Mouse (Mus musculus) MEL (cell line): Measurements from ENCODE around the gene Abca14. TPM values are rescaled to one million over a fixed set of nuclear protein-coding genes. Genes with fewer than 3 reads are reported as not detected.

Experiments
- DNase-seq: peaks from one replicate; pipeline ENCODE4 v3.0.0; 2011; ENCODE audit warnings: low read depth, low spot score
- H3K27ac ChIP-seq: 2 replicates; pipeline ENCODE4 v1.5.1; 2012; ENCODE audit warnings: low read depth, mild to moderate bottlenecking, control low read depth, low read length, moderate library complexity; ENCODE audit not compliant: control insufficient read depth
- H3K27me3 ChIP-seq, 2 experiments: fragments of 150-350 bp in 1 of 2; sonication (generic) in 1 of 2; 2 replicates each; pipeline ENCODE4 v1.6.1; 2012; ENCODE audit warnings: low read length in 2 of 2, mild to moderate bottlenecking in 2 of 2, improper control_type of control experiment in 1 of 2, moderate library complexity in 1 of 2; ENCODE audit not compliant: insufficient read depth in 2 of 2, control insufficient read depth in 1 of 2
- H3K36me3 ChIP-seq, 2 experiments: 2 replicates each; pipeline ENCODE4 v1.6.1; 2012 to 2014; ENCODE audit warnings: low read length in 2 of 2, improper control_type of control experiment in 1 of 2, inconsistent platforms in 1 of 2, mild to moderate bottlenecking in 1 of 2; ENCODE audit not compliant: insufficient read depth in 2 of 2, control insufficient read depth in 1 of 2
- H3K4me1 ChIP-seq, 2 experiments: fragments of 150-350 bp in 1 of 2; sonication (generic) in 1 of 2; 2 replicates each; pipeline ENCODE4 v1.6.1; 2012; ENCODE audit warnings: low read length in 2 of 2, improper control_type of control experiment in 1 of 2, mild to moderate bottlenecking in 1 of 2; ENCODE audit not compliant: insufficient read depth in 2 of 2, control insufficient read depth in 1 of 2
- H3K4me3 ChIP-seq, 2 experiments: fragments of 150-350 bp in 1 of 2; sonication (generic) in 1 of 2; 2 replicates each; pipeline ENCODE4 v1.5.1; 2012; ENCODE audit warnings: low read depth in 2 of 2, low read length in 2 of 2, mild to moderate bottlenecking in 2 of 2, moderate library complexity in 2 of 2, control low read depth in 1 of 2, improper control_type of control experiment in 1 of 2; ENCODE audit not compliant: control insufficient read depth in 1 of 2, insufficient read depth in 1 of 2
- H3K79me2 ChIP-seq: 2 replicates; pipeline ENCODE4 v1.6.1; 2012; ENCODE audit warnings: mild to moderate bottlenecking, low read length, moderate library complexity; ENCODE audit not compliant: control insufficient read depth, poor library complexity, insufficient read depth
- H3K9ac ChIP-seq: 2 replicates; pipeline ENCODE4 v1.6.1; 2012; ENCODE audit warnings: low read depth, mild to moderate bottlenecking, control low read depth, low read length, moderate library complexity; ENCODE audit not compliant: control insufficient read depth, poor library complexity, severe bottlenecking
- H3K9me3 ChIP-seq: fragments of 150-350 bp; sonication (generic); replicated peaks from 2 replicates; pipeline ENCODE4 v1.6.1; 2012; ENCODE audit warnings: mild to moderate bottlenecking, low read length, improper control_type of control experiment, moderate library complexity; ENCODE audit not compliant: insufficient read depth
- BHLHE40 ChIP-seq: IDR thresholded peaks from 2 replicates; pipeline ENCODE4 v1.6.1; 2012; ENCODE audit warnings: low read depth, mild to moderate bottlenecking, inconsistent platforms, low read length, improper control_type of control experiment, borderline replicate concordance
- CHD2 ChIP-seq: IDR thresholded peaks from 2 replicates; pipeline ENCODE4 v1.6.1; 2011; ENCODE audit warnings: low read length, improper control_type of control experiment
- CTCF ChIP-seq, 3 experiments: IDR thresholded peaks in 2 of 3; conservative IDR thresholded peaks in 1 of 3; 2 replicates each; pipeline ENCODE4 v1.5.1; 2011 to 2012; ENCODE audit warnings: low read length in 3 of 3, low read depth in 2 of 3, mild to moderate bottlenecking in 2 of 3, improper control_type of control experiment in 1 of 3, inconsistent platforms in 1 of 3, mixed read lengths in 1 of 3, moderate library complexity in 1 of 3; ENCODE audit not compliant: control insufficient read depth in 1 of 3, insufficient read depth in 1 of 3, poor library complexity in 1 of 3, severe bottlenecking in 1 of 3
- ETS1 ChIP-seq: IDR thresholded peaks from 2 replicates; pipeline ENCODE4 v1.6.1; 2012; ENCODE audit warnings: low read depth, mild to moderate bottlenecking, inconsistent platforms, low read length, improper control_type of control experiment, moderate library complexity
- HCFC1 ChIP-seq: IDR thresholded peaks from 2 replicates; pipeline ENCODE4 v1.6.1; 2012; ENCODE audit warnings: low read depth, mild to moderate bottlenecking, inconsistent platforms, low read length, improper control_type of control experiment, moderate library complexity
- MAZ ChIP-seq: IDR thresholded peaks from 2 replicates; pipeline ENCODE4 v1.6.1; 2012; ENCODE audit warnings: low read depth, mild to moderate bottlenecking, inconsistent platforms, low read length, improper control_type of control experiment
- MEF2A ChIP-seq: IDR thresholded peaks from 2 replicates; pipeline ENCODE4 v1.6.1; 2014; ENCODE audit warnings: low read depth, mild to moderate bottlenecking, inconsistent platforms, low read length, improper control_type of control experiment; ENCODE audit not compliant: poor library complexity, insufficient replicate concordance, severe bottlenecking; ENCODE audit errors: extremely low read depth
- MYC ChIP-seq: IDR thresholded peaks from 2 replicates; pipeline ENCODE4 v1.6.1; 2011; ENCODE audit warnings: low read depth, mild to moderate bottlenecking, low read length, improper control_type of control experiment, moderate library complexity
- NELFE ChIP-seq: IDR thresholded peaks from 2 replicates; pipeline ENCODE4 v1.6.1; 2011; ENCODE audit warnings: low read depth, low read length, improper control_type of control experiment
- NRF1 ChIP-seq: IDR thresholded peaks from 2 replicates; pipeline ENCODE4 v1.6.1; 2014; ENCODE audit warnings: low read depth, mild to moderate bottlenecking, inconsistent platforms, low read length, improper control_type of control experiment, moderate library complexity; ENCODE audit not compliant: poor library complexity, insufficient read depth, severe bottlenecking
- POLR2A ChIP-seq, 2 experiments: IDR thresholded peaks; 2 replicates each; pipeline ENCODE4 v1.6.1; 2011 to 2012; ENCODE audit warnings: low read length in 2 of 2, mild to moderate bottlenecking in 2 of 2, control low read depth in 1 of 2, improper control_type of control experiment in 1 of 2, low read depth in 1 of 2, moderate library complexity in 1 of 2; ENCODE audit not compliant: control insufficient read depth in 1 of 2, insufficient read depth in 1 of 2, poor library complexity in 1 of 2
- POLR2AphosphoS2 ChIP-seq: IDR thresholded peaks from 2 replicates; pipeline ENCODE4 v1.6.1; 2011; ENCODE audit warnings: low read length, improper control_type of control experiment
- SIN3A ChIP-seq: IDR thresholded peaks from 2 replicates; pipeline ENCODE4 v1.6.1; 2012; ENCODE audit warnings: low read length, improper control_type of control experiment, inconsistent platforms
- TBP ChIP-seq: IDR thresholded peaks from 2 replicates; pipeline ENCODE4 v1.8.0; 2011; ENCODE audit warnings: low read depth, low read length, improper control_type of control experiment
- TCF12 ChIP-seq: IDR thresholded peaks from 2 replicates; pipeline ENCODE4 v1.6.1; 2014; ENCODE audit warnings: low read depth, mild to moderate bottlenecking, inconsistent platforms, low read length, improper control_type of control experiment, moderate library complexity
- UBTF ChIP-seq: IDR thresholded peaks from 2 replicates; pipeline ENCODE4 v1.6.1; 2012; ENCODE audit warnings: low read depth, mild to moderate bottlenecking, inconsistent platforms, low read length, improper control_type of control experiment, moderate library complexity, borderline replicate concordance; ENCODE audit not compliant: insufficient read depth
- ZKSCAN1 ChIP-seq: IDR thresholded peaks from 2 replicates; pipeline ENCODE4 v1.6.1; 2012; ENCODE audit warnings: low read depth, mild to moderate bottlenecking, inconsistent platforms, low read length, improper control_type of control experiment, moderate library complexity
- ZNF384 ChIP-seq: IDR thresholded peaks from 2 replicates; pipeline ENCODE4 v1.6.1; 2012; ENCODE audit warnings: low read depth, mild to moderate bottlenecking, inconsistent platforms, low read length, improper control_type of control experiment
- polyA plus RNA-seq, 2 experiments: library from polyadenylated mRNA; stranded (reverse) in 1 of 2; unstranded in 1 of 2; fragments of >175 nt in 1 of 2; fragments of >200 nt in 1 of 2; gene quantifications; 2 replicates each; pipeline versions ENCODE4 v1.2.1 to v1.2.4; 2012; ENCODE audit warnings: low replicate concordance in 2 of 2, low read depth in 1 of 2; ENCODE audit not compliant: insufficient read length in 2 of 2, insufficient read depth in 1 of 2, missing spikeins in 1 of 2
- total RNA-seq: library from RNA; depleted of rRNA; stranded (reverse); fragments of 300-350 nt; gene quantifications from 2 replicates; pipeline ENCODE4 v1.2.3, GENCODE M21; 2012

Abca14 gene
- total and polyA plus RNA-seq, 3 experiments: not detected

- no peaks in the 10 kb centered on the region for H3K79me2 ChIP-seq
- H3K4me3 ChIP-seq: no peak overlapping the region
- H3K9me3 ChIP-seq: no peaks in the 10 kb centered on the region
- H3K9ac ChIP-seq: no peak overlapping the region
- TF ChIP-seq CHD2 (no peak), MAZ (no peak)
- H3K36me3 ChIP-seq: no peaks in the 10 kb centered on the region
- no peaks in the 10 kb centered on the region for H3K27me3 ChIP-seq
- H3K4me1 ChIP-seq: no peaks in the 10 kb centered on the region
- DNase-seq: no peak
- no peak overlapping the region for H3K27ac ChIP-seq
Measured at GRCm38 (mm10) chr7:120195207-120195606, 8.6 kb upstream of the Abca14 start.

GRCm38 (mm10) chr7:120201231-120201744 is 2.5 kb upstream of the Abca14 start:
- Histone ChIP-seq H3K27me3 (no peaks in the 10 kb centered on the region), H3K36me3 (no peaks in the 10 kb centered on the region), H3K9me3 (no peaks in the 10 kb centered on the region), H3K79me2 (no peaks in the 10 kb centered on the region), H3K4me1 (no peaks in the 10 kb centered on the region), H3K9ac (no peak overlapping the region), H3K27ac (no peak overlapping the region), H3K4me3 (no peak overlapping the region)
- no peak for DNase-seq
- TF ChIP-seq HCFC1 (no peak), POLR2A (IDR thresholded peaks at IDR 0.05; ENCODE audit: control insufficient read depth in 1 of 2, insufficient read depth in 1 of 2, low read depth in 1 of 2, low read length in 2 of 2, poor library complexity in 1 of 2) (no peak), UBTF (no peak), POLR2AphosphoS2 (no peak), MAZ (no peak), CTCF (IDR thresholded peaks at IDR 0.05 in 2 of 3, conservative IDR thresholded peaks at IDR 0.05 in 1 of 3; ENCODE audit: control insufficient read depth in 1 of 3, insufficient read depth in 1 of 3, low read depth in 2 of 3, low read length in 3 of 3, poor library complexity in 1 of 3, severe bottlenecking in 1 of 3) (no peak), TCF12 (no peak), ZNF384 (no peak), SIN3A (no peak), ZKSCAN1 (no peak), MYC (no peak), NRF1 (no peak), NELFE (no peak)

DNA sequence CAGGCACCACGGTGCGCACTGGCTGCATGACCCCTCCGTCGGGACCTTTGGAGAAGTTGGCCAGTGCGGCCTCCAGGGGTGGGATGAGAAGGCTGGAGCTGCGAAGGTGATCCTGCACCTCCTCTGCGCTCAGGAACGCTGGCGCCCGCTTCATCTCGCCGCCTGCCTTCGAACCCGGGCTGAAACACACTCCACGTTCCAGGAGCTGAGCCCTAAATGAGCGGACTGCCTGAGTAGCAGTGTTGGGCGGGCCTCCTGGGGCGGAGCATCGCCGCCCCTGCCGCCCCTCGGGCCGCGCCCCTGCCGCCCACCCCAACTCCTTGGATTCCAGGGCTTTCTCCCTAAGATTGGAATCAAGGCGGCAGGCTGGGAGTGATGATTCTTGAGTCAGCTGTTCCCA is 2.0 kb upstream of the Abca14 start, which contains the start of gene Crym:
Crym (minus strand) TSS at position 341 of the 400 bp plus-strand sequence.
- no peaks in the 10 kb centered on the region for H3K36me3 ChIP-seq
- DNase-seq: no peak
- H3K9ac ChIP-seq: no peak within 1 kb of the TSS
- TF ChIP-seq CTCF (IDR thresholded peaks at IDR 0.05 in 2 of 3, conservative IDR thresholded peaks at IDR 0.05 in 1 of 3; ENCODE audit: control insufficient read depth in 1 of 3, insufficient read depth in 1 of 3, low read depth in 2 of 3, low read length in 3 of 3, poor library complexity in 1 of 3, severe bottlenecking in 1 of 3): no peak
- no peak for TF ChIP-seq TBP
- TF ChIP-seq HCFC1: no peak
- TF ChIP-seq UBTF: no peak
- TF ChIP-seq MEF2A: no peak
- TF ChIP-seq POLR2A (IDR thresholded peaks at IDR 0.05; ENCODE audit: control insufficient read depth in 1 of 2, insufficient read depth in 1 of 2, low read depth in 1 of 2, low read length in 2 of 2, poor library complexity in 1 of 2): no peak
- TF ChIP-seq ETS1: no peak
- TF ChIP-seq BHLHE40: no peak
- no peaks in the 10 kb centered on the region for H3K27me3 ChIP-seq
- H3K79me2 ChIP-seq: no peaks in the 10 kb centered on the region
- H3K27ac ChIP-seq: no peak within 1 kb of the TSS
- H3K4me3 ChIP-seq: no peak within 1 kb of the TSS
- no peaks in the 10 kb centered on the region for H3K4me1 ChIP-seq
- no peaks in the 10 kb centered on the region for H3K9me3 ChIP-seq
